Mouse (Mus musculus): ENCODE results near the gene Omp.

Omp gene

DNA sequence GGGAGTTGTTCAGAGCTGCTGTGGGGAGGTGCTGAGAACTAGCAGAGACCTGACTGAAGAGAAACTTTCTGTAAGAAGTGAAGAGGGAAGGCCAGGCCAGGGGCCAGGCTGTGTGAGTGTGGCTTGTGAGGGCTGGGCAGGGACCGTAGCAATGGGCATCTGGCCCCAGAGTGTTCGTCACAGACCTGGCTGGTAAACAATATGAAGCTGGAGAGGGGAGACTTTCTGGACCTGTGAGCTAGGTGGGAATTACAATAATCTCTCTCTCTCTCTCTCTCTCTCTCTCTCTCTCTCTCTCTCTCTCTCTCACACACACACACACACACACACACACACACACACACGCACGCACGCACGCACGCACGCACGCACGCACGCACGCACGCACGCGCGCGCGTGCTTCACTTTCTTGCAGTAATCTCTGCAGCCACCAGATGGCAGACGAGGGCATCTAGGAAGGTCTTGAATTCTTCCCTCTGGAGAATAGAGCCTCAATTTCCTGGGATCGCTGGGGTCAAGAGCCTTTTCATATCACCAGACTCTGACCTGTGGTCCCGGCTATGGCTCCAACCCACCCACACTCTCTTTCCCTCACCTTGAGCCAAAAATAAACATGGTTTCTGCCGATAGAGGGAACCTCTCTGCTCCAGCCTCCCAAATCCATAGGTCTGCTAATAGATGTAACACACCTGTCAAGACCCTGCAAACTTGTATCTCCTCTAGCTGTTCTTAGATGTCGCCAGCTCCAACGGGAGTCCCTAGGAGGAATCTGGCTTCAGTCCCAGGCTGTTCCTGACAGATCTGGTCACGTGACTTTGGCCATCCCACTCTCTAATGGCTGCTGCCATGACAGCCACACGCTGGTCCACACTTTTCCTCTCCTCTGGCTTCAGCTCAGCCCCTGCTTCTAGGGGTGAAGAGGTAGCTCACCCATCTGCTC lies 42.0 kb downstream of the Omp start:
- DNase-seq (ENCODE audit: low read depth, low spot score), result peak; percentile 19

DNA sequence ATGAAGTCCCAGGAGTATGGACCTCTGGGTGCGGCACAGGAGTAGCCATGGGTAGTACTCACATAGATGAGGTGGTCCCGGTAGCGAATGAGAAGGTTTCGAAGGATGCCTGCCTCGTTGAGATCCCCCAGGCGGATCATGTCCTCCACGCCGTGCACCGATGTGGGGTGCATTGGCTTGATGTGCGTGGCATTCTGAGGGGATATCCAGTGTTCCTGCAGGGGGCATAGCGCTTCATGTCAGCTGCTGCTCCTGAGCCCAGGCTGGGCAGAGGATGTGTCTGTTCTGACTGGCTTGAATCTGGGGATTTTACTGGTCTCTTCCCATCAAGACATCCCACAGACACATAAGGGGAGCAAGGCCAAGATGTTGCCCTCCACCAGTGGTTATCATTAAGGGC lies 42.8 kb downstream of the Omp start:
- DNase-seq (ENCODE audit: low read depth, low spot score), result no peak

- no peak for DNase-seq (ENCODE audit: low read depth, low spot score)
These were observed 47.7 kb downstream of the Omp start for GRCm38 (mm10) chr7:98097557-98097956.

GRCm38 (mm10) chr7:98095852-98096251 lies 49.5 kb downstream of the Omp start:
- no peak for DNase-seq (ENCODE audit: low read depth, low spot score)

Measured in A20 (cell line).